Mouse (Mus musculus) liver, embryonic 14.5 days (tissue): Measurements from ENCODE around the gene Trim58.

Experiments
- CTCF ChIP-seq: IDR thresholded peaks from 2 replicates; pipeline ENCODE4 v1.5.1; 2016; ENCODE audit warnings: antibody characterized with exemption, low read depth, control low read depth
- EP300 ChIP-seq: IDR thresholded peaks from 2 replicates; pipeline ENCODE4 v1.6.1; 2016; ENCODE audit warnings: antibody characterized with exemption, low read depth

- no peak for TF ChIP-seq CTCF
- TF ChIP-seq EP300 = no peak
These were observed 42.4 kb upstream of the Trim58 start for GRCm38 (mm10) chr11:58597837-58598236.
